Mouse (Mus musculus) neural tube, embryonic 11.5 days (tissue): ENCODE measurements around the gene Gm27029. TPM values are rescaled to one million over a fixed set of nuclear protein-coding genes. Genes with fewer than 3 reads are reported as not detected.
"Not testable (repeated sequence)": the region's sequence is repeated elsewhere in the genome, so short reads cannot be mapped to it uniquely, and the experiment has no call there.

Experiments
- ATAC-seq: fragments of 200-750 bp; cut with Nextera tagmentation; 2 replicates; pipeline ENCODE4 v1.8.0; 2017; ENCODE audit warnings: moderate number of reproducible peaks, mild to moderate bottlenecking, moderate TSS enrichment, moderate library complexity; ENCODE audit not compliant: insufficient read depth, low FRiP score, low TSS enrichment
- DNase-seq: peaks from one replicate; pipeline ENCODE4 v3.0.0-alpha.2; 2015; ENCODE audit warnings: low spot score
- H3K27ac ChIP-seq: fragments of 300-500 bp; sonication (generic); 2 replicates; pipeline ENCODE4 v1.5.1; 2014; ENCODE audit warnings: low read depth, mild to moderate bottlenecking, low read length
- H3K27me3 ChIP-seq: fragments of 300-500 bp; sonication (generic); 2 replicates; pipeline ENCODE4 v1.6.1; 2014; ENCODE audit warnings: mild to moderate bottlenecking, low read length, mixed read lengths; ENCODE audit not compliant: control insufficient read depth, insufficient read depth
- H3K36me3 ChIP-seq: fragments of 300-500 bp; sonication (generic); 2 replicates; pipeline ENCODE4 v1.6.1; 2014; ENCODE audit warnings: mild to moderate bottlenecking, low read length, moderate library complexity, mixed read lengths; ENCODE audit not compliant: control insufficient read depth, insufficient read depth
- H3K4me1 ChIP-seq: fragments of 300-500 bp; sonication (generic); 2 replicates; pipeline ENCODE4 v1.6.1; 2014; ENCODE audit warnings: low read length, mixed read lengths; ENCODE audit not compliant: control insufficient read depth, insufficient read depth
- H3K4me2 ChIP-seq: fragments of 300-500 bp; sonication (generic); 2 replicates; pipeline ENCODE4 v1.6.1; 2014; ENCODE audit warnings: low read depth, mild to moderate bottlenecking, moderate library complexity
- H3K4me3 ChIP-seq: fragments of 300-500 bp; sonication (generic); 2 replicates; pipeline ENCODE4 v1.5.1; 2014; ENCODE audit warnings: low read depth, low read length
- H3K9ac ChIP-seq: fragments of 300-500 bp; sonication (generic); 2 replicates; pipeline ENCODE4 v1.6.1; 2014; ENCODE audit warnings: mild to moderate bottlenecking, low read length
- H3K9me3 ChIP-seq: fragments of 300-500 bp; sonication (generic); 2 replicates; pipeline ENCODE4 v1.6.1; 2016; ENCODE audit warnings: low read length; ENCODE audit not compliant: control insufficient read depth
- WGBS: fragments of 180-500 bp; shearing (Covaris S2); extraction: QIAGEN DNeasy Blood & Tissue Kit; methylation state at CpG from one replicate; pipeline ENCODE4 v1.1.7; 2014; 5-methylcytosine and 5-hydroxymethylcytosine counted together
- polyA plus RNA-seq: library from polyadenylated mRNA; unstranded; fragments of >200 nt; fragmentation: Nextera tagmentation; extraction: Ambion mirVana; gene quantifications from 2 replicates; pipeline ENCODE4 v1.2.1, GENCODE M21; 2014

The Gm27029 gene
- polyA plus RNA-seq, 1 experiment from 2014 or later: 12.5 TPM

DNA sequence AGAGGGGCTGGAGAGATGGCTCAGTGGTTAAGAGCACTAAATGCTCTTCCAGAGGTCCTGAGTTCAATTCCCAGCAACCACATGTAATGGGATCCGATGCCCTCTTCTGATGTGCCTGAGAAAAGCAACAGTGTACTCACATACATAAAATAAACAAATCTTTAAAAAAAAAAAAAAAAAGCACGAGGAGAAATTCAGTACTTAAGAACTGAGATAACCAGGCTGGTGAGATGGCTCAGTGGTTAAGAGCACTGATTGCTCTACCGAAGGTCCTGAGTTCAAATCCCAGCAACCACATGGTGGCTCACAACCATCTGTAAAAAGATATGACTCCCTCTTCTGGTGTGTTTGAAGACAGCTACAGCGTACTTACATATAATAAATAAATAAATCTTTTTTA lies 25.0 kb upstream of the Gm27029 start:
- DNase-seq, H3K27me3 ChIP-seq, H3K9ac ChIP-seq, ATAC-seq, H3K4me3 ChIP-seq, H3K4me2 ChIP-seq, H3K9me3 ChIP-seq, H3K27ac ChIP-seq, H3K4me1 ChIP-seq, H3K36me3 ChIP-seq: not testable (repeated sequence)
- 91% methylated on average over 4 of the region's 4 CpGs for WGBS

DNA sequence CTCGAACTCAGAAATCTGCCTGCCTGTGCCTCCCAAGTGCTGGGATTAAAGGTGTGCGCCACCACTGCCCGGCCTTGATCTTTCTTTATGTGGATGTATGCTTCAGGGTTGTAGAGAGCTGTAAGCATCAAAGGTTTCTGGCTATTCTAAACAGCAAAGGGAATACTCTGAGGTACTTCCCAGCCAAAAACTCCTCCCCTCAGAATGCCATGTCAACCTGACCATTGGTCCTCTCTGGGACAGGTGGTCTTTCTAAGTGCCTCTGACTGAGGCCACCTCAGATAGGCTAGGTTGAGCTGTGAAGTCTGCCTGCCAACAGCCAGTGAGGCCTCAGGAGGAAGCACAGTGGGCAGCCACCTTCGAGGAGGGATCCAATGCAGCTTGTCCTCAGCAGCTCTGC lies 24.3 kb upstream of the Gm27029 start:
- Histone ChIP-seq H3K27ac (no peak overlapping the region), H3K9ac (no peak overlapping the region), H3K9me3 (no peaks in the 10 kb centered on the region), H3K36me3 (peaks cover 11% of the 10 kb centered on the region), H3K4me1 (peaks cover under 1% of the 10 kb centered on the region; the same call in 1 of the 2 replicates), H3K27me3 (no peaks in the 10 kb centered on the region), H3K4me2 (0 out of 2 replicates have a peak overlapping the region, but pooled peaks have one; percentile 9), H3K4me3 (no peak overlapping the region)
- no peak for DNase-seq
- WGBS: 83% methylated on average over 4 of the region's 4 CpGs
- ATAC-seq: no peak

DNA sequence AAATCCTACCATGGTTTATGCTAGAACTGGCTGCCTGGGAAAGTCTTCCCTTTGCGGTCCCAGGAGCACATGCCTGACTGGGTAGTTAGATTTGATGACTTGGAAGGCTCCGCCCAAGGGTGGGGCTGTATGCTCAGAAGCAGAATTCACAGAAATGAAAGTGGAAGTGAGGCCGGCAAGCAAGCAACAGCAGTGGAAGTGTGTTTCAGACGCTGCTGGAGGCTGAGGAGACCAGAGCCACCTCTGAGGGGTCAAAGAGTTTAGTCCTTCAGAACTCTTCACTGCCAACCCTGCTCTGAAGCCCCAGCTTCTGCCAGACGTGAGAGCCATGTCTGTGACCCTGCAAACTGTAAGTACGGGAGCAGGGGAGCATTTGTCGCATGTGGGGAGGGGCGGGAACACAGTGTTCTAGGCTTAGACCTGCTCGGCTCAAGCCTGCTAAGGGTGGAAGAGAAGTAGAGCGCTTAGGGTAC lies 23.7 kb upstream of the Gm27029 start, which contains the start of gene Ifi35:
Ifi35 (plus strand) TSS at position 134 of the 473 bp plus-strand sequence.
- no peaks in the 10 kb centered on the region for H3K9me3 ChIP-seq
- no peak for DNase-seq
- H3K4me3 ChIP-seq: peak within 1 kb of the TSS; percentile 15; the same call in 1 of the 2 replicates
- H3K9ac ChIP-seq: 0 out of 2 replicates have a peak within 1 kb of the TSS, but pooled peaks have one; percentile 7
- H3K27ac ChIP-seq: no peak within 1 kb of the TSS
- 33% methylated on average over 10 of the region's 10 CpGs for WGBS
- H3K27me3 ChIP-seq: no peaks in the 10 kb centered on the region
- H3K36me3 ChIP-seq: peaks cover 15% of the 10 kb centered on the region
- H3K4me1 ChIP-seq: peaks cover 3% of the 10 kb centered on the region; the same call in 1 of the 2 replicates
- 0 out of 2 replicates have a peak within 1 kb of the TSS, but pooled peaks have one; percentile 9 for H3K4me2 ChIP-seq
- no peak for ATAC-seq

DNA sequence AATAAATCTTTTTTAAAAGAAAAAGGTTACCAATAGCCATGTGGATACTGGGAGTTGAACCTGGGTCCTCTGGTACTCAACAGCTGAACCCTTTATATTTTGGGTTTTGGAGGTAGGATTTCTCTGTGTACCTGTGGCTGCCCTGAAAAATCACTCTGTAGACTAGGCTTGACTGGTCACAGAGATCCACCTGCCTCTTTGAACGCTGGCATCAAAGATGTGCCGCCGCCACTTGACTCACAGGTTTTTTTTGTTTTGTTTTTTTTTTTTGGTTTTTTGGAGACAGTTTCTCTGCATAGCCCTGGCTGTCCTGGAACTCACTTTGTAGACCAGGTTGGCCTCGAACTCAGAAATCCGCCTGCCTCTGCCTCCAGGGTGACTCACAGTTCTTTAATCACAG lies 23.2 kb upstream of the Gm27029 start:
- Histone ChIP-seq H3K9me3 (no peaks in the 10 kb centered on the region), H3K4me1 (peaks cover 3% of the 10 kb centered on the region; the same call in 1 of the 2 replicates), H3K4me2 (no peak overlapping the region), H3K27me3 (no peaks in the 10 kb centered on the region), H3K9ac (no peak overlapping the region), H3K4me3 (no peak overlapping the region), H3K27ac (no peak overlapping the region), H3K36me3 (peaks cover 15% of the 10 kb centered on the region)
- WGBS: 91% methylated on average over 5 of the region's 5 CpGs
- DNase-seq (no peak), ATAC-seq (no peak)

DNA sequence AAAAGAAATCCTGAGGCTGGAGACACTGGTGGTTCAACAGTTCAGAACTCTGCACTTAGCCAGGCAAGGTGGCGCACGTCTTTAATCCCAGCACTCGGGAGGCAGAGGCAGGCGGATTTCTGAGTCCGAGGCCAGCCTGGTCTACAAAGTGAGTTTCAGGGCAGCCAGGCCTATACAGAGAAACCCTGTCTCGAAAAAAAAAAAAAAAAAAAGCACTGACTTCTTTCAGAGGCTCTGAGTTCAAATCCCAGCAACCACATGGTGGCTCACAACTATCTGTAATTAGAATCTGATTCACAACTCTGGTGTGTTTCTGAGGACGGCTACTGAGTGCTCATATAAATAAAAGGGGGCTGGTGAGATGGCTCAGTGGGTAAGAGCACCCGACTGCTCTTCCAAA lies 22.3 kb upstream of the Gm27029 start:
- H3K4me2 ChIP-seq, H3K9me3 ChIP-seq, H3K27ac ChIP-seq, DNase-seq, H3K4me1 ChIP-seq, H3K27me3 ChIP-seq, H3K9ac ChIP-seq, ATAC-seq, H3K4me3 ChIP-seq: not testable (repeated sequence)
- H3K36me3 ChIP-seq: peaks cover 15% of the 10 kb centered on the region
- 94% methylated on average over 8 of the region's 8 CpGs for WGBS

DNA sequence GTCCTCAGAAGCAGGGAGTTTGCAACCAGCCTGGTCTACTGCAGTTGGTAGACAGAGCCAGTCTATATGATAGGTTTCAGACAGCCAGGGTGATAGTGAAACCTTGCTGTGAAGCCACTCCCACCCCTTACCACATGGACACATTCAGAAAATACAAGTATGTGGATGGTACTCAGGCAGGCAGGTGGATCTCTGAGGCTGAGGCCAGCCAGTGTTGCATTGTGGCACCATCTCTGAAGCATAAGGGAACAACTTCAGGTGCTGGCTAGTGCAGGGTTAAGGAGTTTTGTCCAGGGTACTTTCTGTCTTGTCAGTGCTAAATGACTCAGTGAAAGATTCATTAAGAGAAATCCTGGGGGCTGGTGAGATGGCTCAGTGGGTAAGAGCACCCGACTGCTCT lies 21.7 kb upstream of the Gm27029 start:
- no peak overlapping the region for H3K9ac ChIP-seq
- peaks cover 3% of the 10 kb centered on the region; the same call in 1 of the 2 replicates for H3K4me1 ChIP-seq
- ATAC-seq (no peak), DNase-seq (no peak)
- H3K4me3 ChIP-seq: no peak overlapping the region
- H3K27me3 ChIP-seq: no peaks in the 10 kb centered on the region
- no peak overlapping the region for H3K4me2 ChIP-seq
- H3K36me3 ChIP-seq: peaks cover 15% of the 10 kb centered on the region
- H3K9me3 ChIP-seq: no peaks in the 10 kb centered on the region
- WGBS: 88% methylated on average over 1 of the region's 1 CpGs
- no peak overlapping the region for H3K27ac ChIP-seq

DNA sequence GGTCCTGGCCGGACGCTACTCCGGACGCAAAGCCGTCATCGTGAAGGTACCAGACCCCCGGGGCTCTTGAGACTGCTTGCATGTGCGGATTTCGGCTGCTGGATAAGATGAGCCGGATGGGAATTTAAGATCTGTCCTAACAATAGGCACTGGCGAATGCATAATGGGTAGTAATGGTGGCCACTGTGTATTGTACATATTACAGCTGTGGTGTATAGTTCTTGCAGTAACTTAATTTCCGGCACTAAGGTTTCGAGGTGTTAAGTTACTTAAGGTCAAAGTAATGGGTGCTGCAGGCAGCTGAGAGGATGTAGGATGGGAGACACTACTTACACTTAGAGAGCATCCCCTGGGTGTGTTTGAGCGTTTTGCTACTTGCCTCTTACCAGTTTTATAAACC lies 18.2 kb upstream of the Gm27029 start:
- no peak for DNase-seq
- peak overlapping the region; percentile 99 for H3K4me2 ChIP-seq

DNA sequence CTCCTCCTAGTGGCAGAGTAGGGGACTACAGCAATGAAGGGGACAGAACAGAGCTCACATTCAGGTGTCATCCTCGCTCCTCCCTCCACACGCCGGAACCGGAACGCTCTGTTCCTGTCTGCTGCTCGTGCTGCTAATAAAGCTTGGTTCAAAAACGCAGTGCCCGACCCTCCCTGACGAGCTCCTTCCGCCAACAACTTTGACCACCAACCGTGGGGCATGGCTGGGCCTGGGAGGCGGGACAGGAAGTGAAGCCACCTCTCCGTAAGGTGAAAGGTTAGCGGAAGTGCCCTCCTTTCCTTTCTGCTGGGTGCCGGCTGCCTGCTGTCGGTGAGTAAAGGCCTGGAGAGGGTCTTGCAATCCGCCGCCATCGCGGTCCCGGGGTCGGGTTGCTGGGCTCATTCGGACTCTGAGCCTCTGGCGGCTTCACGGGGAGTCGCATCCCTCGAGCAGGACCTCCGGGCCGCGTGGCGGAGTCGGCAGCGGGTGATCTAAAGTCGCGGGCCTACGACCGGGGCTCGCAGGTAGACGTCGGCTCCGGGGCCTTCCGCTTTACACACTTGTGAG lies 17.6 kb upstream of the Gm27029 start, which contains the start of gene Rpl27:
Rpl27 (plus strand) TSS at position 172 of the 567 bp plus-strand sequence.
- WGBS: under 1% methylated on average over 42 of the region's 42 CpGs
- Histone ChIP-seq H3K9ac (peak within 1 kb of the TSS; percentile 96), H3K27me3 (no peaks in the 10 kb centered on the region), H3K36me3 (peaks cover 15% of the 10 kb centered on the region), H3K27ac (peak within 1 kb of the TSS; percentile 90), H3K9me3 (no peaks in the 10 kb centered on the region), H3K4me3 (peak within 1 kb of the TSS; percentile 92), H3K4me1 (peaks cover 3% of the 10 kb centered on the region; the same call in 1 of the 2 replicates), H3K4me2 (peak within 1 kb of the TSS; percentile 99)
- ATAC-seq: peak; percentile 96
- peak; percentile 98 for DNase-seq

More for the DNA sequence above, 18.2 kb upstream of the Gm27029 start:
- no peaks in the 10 kb centered on the region for H3K9me3 ChIP-seq
- peaks cover 15% of the 10 kb centered on the region for H3K36me3 ChIP-seq
- ATAC-seq: peak; percentile 9; the same call in 1 of the 2 replicates
- H3K27ac ChIP-seq: peak overlapping the region; percentile 90
- H3K9ac ChIP-seq: peak overlapping the region; percentile 96
- H3K27me3 ChIP-seq: no peaks in the 10 kb centered on the region
- H3K4me1 ChIP-seq: peaks cover 3% of the 10 kb centered on the region; the same call in 1 of the 2 replicates
- peak overlapping the region; percentile 92 for H3K4me3 ChIP-seq
- WGBS: under 1% methylated on average over 14 of the region's 14 CpGs
